Mouse (Mus musculus): Measurements from ENCODE around the gene Dhx16. TPM values are rescaled to one million over a fixed set of nuclear protein-coding genes. Genes with fewer than 3 reads are reported as not detected.

Gene Dhx16
- polyA plus RNA-seq, 1 experiment from 2014 or later = 29.8 TPM

GRCm38 (mm10) chr17:35848112-35848511 is 31.5 kb upstream of the Dhx16 start:
- no peak overlapping the region for H3K4me2 ChIP-seq (ENCODE audit: low read depth, low read length)
- 54% methylated on average over 1 of the region's 1 CpGs for WGBS (ENCODE audit: insufficient replicate concordance)
- peak; percentile 15; the same call in 1 of the 2 replicates for ATAC-seq (ENCODE audit: low read depth)
- H3K9me3 ChIP-seq (replicated peaks; ENCODE audit: control insufficient read depth, low read length) = no peaks in the 10 kb centered on the region
- H3K27me3 ChIP-seq (ENCODE audit: control insufficient read depth, insufficient read depth, low read depth, low read length) = no peaks in the 10 kb centered on the region
- H3K27ac ChIP-seq (ENCODE audit: low read length) = no peak overlapping the region
- H3K36me3 ChIP-seq (ENCODE audit: control insufficient read depth, insufficient read depth) = peaks cover 62% of the 10 kb centered on the region
- no peak overlapping the region for H3K4me3 ChIP-seq (ENCODE audit: low read depth, low read length)
- H3K9ac ChIP-seq (ENCODE audit: low read depth, low read length) = no peak overlapping the region
- H3K4me1 ChIP-seq (ENCODE audit: control insufficient read depth, low read depth, low read length) = peaks cover 13% of the 10 kb centered on the region

GRCm38 (mm10) chr17:35850974-35851373 is 28.6 kb upstream of the Dhx16 start:
- Histone ChIP-seq H3K4me3 (ENCODE audit: low read depth, low read length) (no peak overlapping the region), H3K9ac (ENCODE audit: low read depth, low read length) (peak overlapping the region; percentile 5; the same call in 1 of the 2 replicates), H3K4me1 (ENCODE audit: control insufficient read depth, low read depth, low read length) (peaks cover 12% of the 10 kb centered on the region), H3K27me3 (ENCODE audit: control insufficient read depth, insufficient read depth, low read depth, low read length) (no peaks in the 10 kb centered on the region), H3K27ac (ENCODE audit: low read length) (peak overlapping the region; percentile 79), H3K36me3 (ENCODE audit: control insufficient read depth, insufficient read depth) (peaks cover 51% of the 10 kb centered on the region), H3K4me2 (ENCODE audit: low read depth, low read length) (no peak overlapping the region), H3K9me3 (replicated peaks; ENCODE audit: control insufficient read depth, low read length) (no peaks in the 10 kb centered on the region)
- WGBS (ENCODE audit: insufficient replicate concordance) = 40% methylated on average over 3 of the region's 3 CpGs
- peak; percentile 67 for ATAC-seq (ENCODE audit: low read depth)

- ATAC-seq (ENCODE audit: low read depth) = no peak
- Histone ChIP-seq H3K4me1 (ENCODE audit: control insufficient read depth, low read depth, low read length) (peaks cover 12% of the 10 kb centered on the region), H3K36me3 (ENCODE audit: control insufficient read depth, insufficient read depth) (peaks cover 12% of the 10 kb centered on the region), H3K27me3 (ENCODE audit: control insufficient read depth, insufficient read depth, low read depth, low read length) (peaks cover 5% of the 10 kb centered on the region), H3K4me2 (ENCODE audit: low read depth, low read length) (no peak overlapping the region), H3K9ac (ENCODE audit: low read depth, low read length) (no peak overlapping the region), H3K4me3 (ENCODE audit: low read depth, low read length) (no peak overlapping the region), H3K27ac (ENCODE audit: low read length) (no peak overlapping the region), H3K9me3 (replicated peaks; ENCODE audit: control insufficient read depth, low read length) (no peaks in the 10 kb centered on the region)
- 67% methylated on average over 1 of the region's 1 CpGs for WGBS (ENCODE audit: insufficient replicate concordance)
Observed at GRCm38 (mm10) chr17:35859371-35859770, 20.2 kb upstream of the Dhx16 start.

GRCm38 (mm10) chr17:35859835-35860234 is 19.8 kb upstream of the Dhx16 start:
- WGBS (ENCODE audit: insufficient replicate concordance) = 67% methylated on average over 2 of the region's 2 CpGs
- H3K27ac ChIP-seq (ENCODE audit: low read length) = no peak overlapping the region
- no peak for ATAC-seq (ENCODE audit: low read depth)

GRCm38 (mm10) chr17:35860831-35861197 is 18.8 kb upstream of the Dhx16 start:
- 7% methylated on average over 12 of the region's 12 CpGs for WGBS (ENCODE audit: insufficient replicate concordance)
- H3K9ac ChIP-seq (ENCODE audit: low read depth, low read length) = peak overlapping the region; percentile 77
- H3K27me3 ChIP-seq (ENCODE audit: control insufficient read depth, insufficient read depth, low read depth, low read length) = peaks cover 19% of the 10 kb centered on the region
- no peak for ATAC-seq (ENCODE audit: low read depth)
- peak overlapping the region; percentile 84 for H3K4me3 ChIP-seq (ENCODE audit: low read depth, low read length)
- no peaks in the 10 kb centered on the region for H3K9me3 ChIP-seq (replicated peaks; ENCODE audit: control insufficient read depth, low read length)
- peak overlapping the region; percentile 68 for H3K4me2 ChIP-seq (ENCODE audit: low read depth, low read length)
- peaks cover 12% of the 10 kb centered on the region for H3K36me3 ChIP-seq (ENCODE audit: control insufficient read depth, insufficient read depth)
- H3K27ac ChIP-seq (ENCODE audit: low read length) = peak overlapping the region; percentile 77; the same call in 1 of the 2 replicates
- peaks cover 22% of the 10 kb centered on the region for H3K4me1 ChIP-seq (ENCODE audit: control insufficient read depth, low read depth, low read length)

More at GRCm38 (mm10) chr17:35859835-35860234, 19.8 kb upstream of the Dhx16 start:
- Histone ChIP-seq H3K36me3 (ENCODE audit: control insufficient read depth, insufficient read depth) (peaks cover 12% of the 10 kb centered on the region), H3K4me2 (ENCODE audit: low read depth, low read length) (no peak overlapping the region), H3K4me1 (ENCODE audit: control insufficient read depth, low read depth, low read length) (peaks cover 12% of the 10 kb centered on the region), H3K27me3 (ENCODE audit: control insufficient read depth, insufficient read depth, low read depth, low read length) (peaks cover 9% of the 10 kb centered on the region), H3K9me3 (replicated peaks; ENCODE audit: control insufficient read depth, low read length) (no peaks in the 10 kb centered on the region), H3K9ac (ENCODE audit: low read depth, low read length) (no peak overlapping the region), H3K4me3 (ENCODE audit: low read depth, low read length) (no peak overlapping the region)

GRCm38 (mm10) chr17:35861198-35861857 is 18.3 kb upstream of the Dhx16 start, which contains the start of gene Nrm:
Gene Nrm, plus strand, starts transcription at chr17:35861318.
- peaks cover 27% of the 10 kb centered on the region for H3K4me1 ChIP-seq (ENCODE audit: control insufficient read depth, low read depth, low read length)
- H3K4me2 ChIP-seq (ENCODE audit: low read depth, low read length) = peak within 1 kb of the TSS; percentile 68
- under 1% methylated on average over 47 of the region's 47 CpGs for WGBS (ENCODE audit: insufficient replicate concordance)
- H3K4me3 ChIP-seq (ENCODE audit: low read depth, low read length) = peak within 1 kb of the TSS; percentile 84
- H3K27ac ChIP-seq (ENCODE audit: low read length) = peak within 1 kb of the TSS; percentile 77
- H3K9me3 ChIP-seq (replicated peaks; ENCODE audit: control insufficient read depth, low read length) = no peaks in the 10 kb centered on the region
- H3K27me3 ChIP-seq (ENCODE audit: control insufficient read depth, insufficient read depth, low read depth, low read length) = peaks cover 24% of the 10 kb centered on the region
- peak within 1 kb of the TSS; percentile 77 for H3K9ac ChIP-seq (ENCODE audit: low read depth, low read length)
- ATAC-seq (ENCODE audit: low read depth) = peak; percentile 94
- peaks cover 12% of the 10 kb centered on the region for H3K36me3 ChIP-seq (ENCODE audit: control insufficient read depth, insufficient read depth)

GRCm38 (mm10) chr17:35864832-35865353 is 14.7 kb upstream of the Dhx16 start:
- Histone ChIP-seq H3K36me3 (ENCODE audit: control insufficient read depth, insufficient read depth) (no peaks in the 10 kb centered on the region), H3K27ac (ENCODE audit: low read length) (peak overlapping the region; percentile 78; the same call in 1 of the 2 replicates), H3K27me3 (ENCODE audit: control insufficient read depth, insufficient read depth, low read depth, low read length) (peaks cover 59% of the 10 kb centered on the region), H3K4me1 (ENCODE audit: control insufficient read depth, low read depth, low read length) (peaks cover 29% of the 10 kb centered on the region), H3K9ac (ENCODE audit: low read depth, low read length) (no peak overlapping the region), H3K9me3 (replicated peaks; ENCODE audit: control insufficient read depth, low read length) (no peaks in the 10 kb centered on the region), H3K4me3 (ENCODE audit: low read depth, low read length) (peak overlapping the region; percentile 57), H3K4me2 (ENCODE audit: low read depth, low read length) (peak overlapping the region; percentile 79)
- no peak for ATAC-seq (ENCODE audit: low read depth)
- 33% methylated on average over 10 of the region's 10 CpGs for WGBS (ENCODE audit: insufficient replicate concordance)

- peaks cover 61% of the 10 kb centered on the region for H3K27me3 ChIP-seq (ENCODE audit: control insufficient read depth, insufficient read depth, low read depth, low read length)
- H3K9ac ChIP-seq (ENCODE audit: low read depth, low read length) = peak within 1 kb of the TSS; percentile 52
- WGBS (ENCODE audit: insufficient replicate concordance) = under 1% methylated on average over 45 of the region's 48 CpGs
- H3K9me3 ChIP-seq (replicated peaks; ENCODE audit: control insufficient read depth, low read length) = no peaks in the 10 kb centered on the region
- no peak for ATAC-seq (ENCODE audit: low read depth)
- peak within 1 kb of the TSS; percentile 78 for H3K27ac ChIP-seq (ENCODE audit: low read length)
- peaks cover 29% of the 10 kb centered on the region for H3K4me1 ChIP-seq (ENCODE audit: control insufficient read depth, low read depth, low read length)
- no peaks in the 10 kb centered on the region for H3K36me3 ChIP-seq (ENCODE audit: control insufficient read depth, insufficient read depth)
- peak within 1 kb of the TSS; percentile 79 for H3K4me2 ChIP-seq (ENCODE audit: low read depth, low read length)
- peak within 1 kb of the TSS; percentile 57 for H3K4me3 ChIP-seq (ENCODE audit: low read depth, low read length)
Observed at GRCm38 (mm10) chr17:35865481-35866280, 13.9 kb upstream of the Dhx16 start, which contains the start of gene Ppp1r18. Gene Ppp1r18, plus strand, starts transcription at chr17:35865593.

Data from liver, embryonic 16.5 days (tissue).